Mouse (Mus musculus) brain, embryonic 18.5 days (tissue): ENCODE measurements around the gene Hexim1.

ENCODE experiments used
- DNase-seq: peaks from one replicate; pipeline ENCODE4 v3.0.0-alpha.2; 2012; ENCODE audit warnings: low read depth, low spot score

Gene Hexim1

DNA sequence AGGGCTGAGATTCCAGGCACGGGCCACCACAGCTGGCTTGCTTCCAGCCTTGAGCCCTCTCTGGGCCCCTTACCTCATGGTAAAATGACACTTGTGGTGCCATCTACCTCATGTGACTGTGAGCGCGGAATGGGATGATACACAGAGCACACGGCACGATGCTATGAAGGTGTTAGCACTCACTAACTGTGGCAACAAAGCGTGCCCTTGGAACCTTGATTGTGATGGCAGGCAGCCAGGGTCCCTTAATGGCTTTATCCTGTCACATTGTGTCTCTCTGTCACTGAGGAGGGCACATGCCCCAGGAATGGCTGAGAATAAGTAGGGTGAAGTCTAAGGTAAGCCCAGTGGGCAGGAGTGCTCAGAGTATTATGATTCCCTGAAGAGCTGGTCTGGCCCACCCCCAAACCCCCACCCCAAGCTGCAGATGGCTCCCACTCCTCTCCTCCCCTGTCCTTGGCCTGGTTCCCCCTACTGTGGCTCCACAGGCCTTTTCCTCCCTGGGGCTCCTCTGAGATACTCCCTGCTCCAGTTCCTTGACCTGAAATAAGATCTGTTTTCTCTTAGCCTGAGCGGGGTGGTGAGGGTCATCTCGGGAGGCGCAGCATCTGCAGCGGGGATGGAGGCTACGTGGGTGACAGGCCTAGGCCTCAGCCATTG lies 17.4 kb upstream of the Hexim1 start:
- DNase-seq, result no peak

DNA sequence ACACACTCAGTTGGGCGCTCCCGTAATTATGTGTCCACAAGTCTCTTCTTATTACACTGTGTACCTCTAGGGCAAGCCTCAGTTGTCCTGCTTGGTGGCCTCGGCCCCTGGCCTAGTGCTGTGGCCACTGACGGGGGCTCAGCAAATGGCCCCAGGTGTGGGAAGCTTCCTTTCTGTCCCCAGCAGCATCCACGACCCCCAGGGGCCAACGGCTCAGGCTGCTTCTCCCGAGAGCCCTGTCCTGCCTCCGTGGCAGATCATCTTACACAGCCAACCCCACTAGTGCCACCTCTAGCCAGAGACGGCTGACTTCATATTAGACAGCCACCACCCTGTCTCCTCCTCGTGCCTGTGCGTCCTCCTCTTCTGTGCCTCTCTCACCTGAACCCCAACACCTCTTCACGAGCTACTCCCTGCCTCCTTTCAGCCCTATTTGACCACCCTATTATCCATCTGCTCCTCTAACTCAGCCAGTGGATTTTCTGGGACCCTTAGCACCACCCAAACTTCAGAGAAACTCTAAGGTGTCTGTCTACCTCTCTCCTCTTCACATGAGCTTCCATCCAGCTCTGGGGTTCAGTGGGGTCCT lies 16.6 kb upstream of the Hexim1 start:
- no peak for DNase-seq

DNA sequence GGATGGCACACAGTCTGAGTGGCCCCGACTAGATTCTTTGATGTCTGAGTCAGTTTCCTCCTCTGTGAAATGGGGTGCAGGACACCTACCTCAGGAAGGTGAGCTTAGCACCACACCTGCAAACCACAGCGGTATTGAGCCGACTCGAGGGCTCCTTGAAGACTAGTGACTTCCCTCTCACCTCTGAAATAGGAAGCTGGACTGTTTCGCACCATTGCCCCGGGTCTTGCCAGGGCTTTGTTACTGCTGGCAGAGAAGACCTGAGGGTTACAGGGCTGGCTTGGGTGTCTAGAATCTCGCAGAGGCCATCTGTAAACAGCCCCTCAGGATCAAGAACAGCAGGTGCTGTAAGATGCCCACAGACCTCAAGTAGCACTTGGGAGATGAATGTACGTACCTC lies 15.7 kb upstream of the Hexim1 start:
- DNase-seq, result no peak

DNA sequence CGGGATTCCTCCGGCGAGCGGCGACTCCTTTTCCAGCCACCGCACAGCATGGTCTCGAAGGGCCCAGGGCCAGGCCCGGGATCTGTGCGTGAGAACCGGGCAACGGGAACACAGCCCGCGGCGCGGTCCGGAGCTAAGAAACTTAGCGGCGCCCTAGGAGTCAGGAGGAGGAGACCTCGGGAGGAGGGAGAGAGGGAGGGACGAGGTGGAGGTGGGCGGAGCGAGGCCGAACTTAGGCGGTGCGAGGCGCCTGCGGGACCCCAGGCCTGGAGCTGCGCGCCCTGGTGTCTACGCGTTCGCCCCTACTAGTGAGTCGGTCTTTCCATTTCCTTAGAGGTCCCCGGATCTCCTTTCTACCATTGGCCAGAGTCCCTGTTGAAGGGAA lies 14.6 kb upstream of the Hexim1 start, which contains the start of the genes Plcd3 and Acbd4:
Gene Plcd3 (minus strand): TSS at position 178 of the 385 bp plus-strand sequence.
Gene Acbd4 (plus strand): TSS at position 202 of the 385 bp plus-strand sequence.
- no peak for DNase-seq

DNA sequence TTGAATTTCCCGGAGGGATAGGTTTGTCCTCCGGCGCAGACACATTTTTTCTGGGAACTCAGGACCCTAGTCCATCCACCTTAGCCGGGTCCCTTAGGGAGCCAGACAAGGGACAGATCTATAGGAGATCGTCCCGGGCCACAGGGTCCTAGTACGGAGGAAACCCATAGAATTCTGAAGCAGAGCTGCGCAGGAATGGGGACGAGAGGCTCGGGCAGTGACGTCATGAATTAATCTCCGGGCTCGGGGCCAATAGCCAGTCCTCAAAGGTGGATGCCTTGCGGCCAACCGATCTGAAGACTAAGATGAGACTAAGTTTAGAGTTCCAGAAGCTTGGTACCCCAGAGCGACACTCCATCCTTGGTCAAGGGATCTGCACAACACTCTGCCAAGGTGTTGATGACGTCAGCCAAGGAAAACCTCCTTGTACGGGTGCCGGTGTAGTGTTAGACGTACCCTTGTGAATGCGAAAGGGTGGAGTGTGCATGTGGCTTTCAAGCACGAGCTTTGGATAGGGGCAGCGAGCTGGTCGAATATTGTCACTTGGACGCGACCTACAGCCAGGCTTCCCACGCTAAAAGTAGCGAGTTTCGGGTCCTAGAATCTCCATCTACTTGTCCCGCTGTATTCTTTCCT lies 14.0 kb upstream of the Hexim1 start:
- no peak for DNase-seq

DNA sequence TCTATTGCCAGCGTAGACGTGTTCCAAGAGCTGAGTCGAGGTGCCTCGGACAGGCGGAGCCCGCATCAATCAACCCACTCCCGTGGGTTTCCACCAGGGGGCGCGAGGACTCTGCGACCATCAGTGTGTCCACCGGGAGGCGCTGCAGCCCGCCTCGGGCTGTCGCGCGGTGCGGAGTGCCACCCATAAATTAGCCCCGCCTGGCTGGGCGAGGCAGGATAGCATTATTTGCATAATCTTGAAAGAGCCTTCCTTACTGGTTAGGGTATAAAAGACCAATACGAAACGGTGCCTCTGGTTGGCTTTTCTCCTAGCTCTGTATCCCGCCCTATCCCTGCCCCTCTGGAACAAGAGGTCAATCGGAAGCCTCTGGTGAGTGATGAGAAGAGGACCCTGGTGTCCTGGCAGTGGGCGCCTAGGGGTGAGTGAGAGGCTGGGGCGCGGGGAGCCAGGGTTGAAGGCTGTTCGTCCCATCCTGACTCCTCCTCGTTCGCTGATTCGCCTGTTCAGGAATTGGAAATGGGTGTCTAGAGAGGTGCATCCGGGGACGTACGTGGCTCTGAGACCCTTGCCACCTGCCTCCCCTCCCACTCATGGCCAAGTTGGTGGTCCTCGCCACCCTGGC lies 13.2 kb upstream of the Hexim1 start:
- DNase-seq, result peak; percentile 77

DNA sequence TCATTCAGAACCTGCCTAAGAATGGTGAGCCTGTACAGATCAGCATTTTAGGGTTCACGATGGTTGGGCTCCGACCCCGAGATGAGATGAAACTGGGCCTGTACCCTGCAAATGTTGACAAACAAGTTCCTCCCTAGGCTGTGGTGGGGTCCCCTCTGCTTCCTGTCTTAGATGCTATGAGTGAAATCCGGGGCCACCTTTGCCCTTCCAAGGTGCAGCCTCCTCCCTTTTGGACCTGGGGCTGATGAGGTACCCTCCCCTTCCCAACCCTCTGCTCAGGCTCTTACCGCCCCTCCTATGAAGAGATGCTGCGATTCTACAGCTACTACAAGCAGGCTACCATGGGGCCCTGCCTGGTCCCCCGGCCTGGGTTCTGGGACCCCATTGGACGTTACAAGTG lies 12.4 kb upstream of the Hexim1 start:
- DNase-seq, result no peak

DNA sequence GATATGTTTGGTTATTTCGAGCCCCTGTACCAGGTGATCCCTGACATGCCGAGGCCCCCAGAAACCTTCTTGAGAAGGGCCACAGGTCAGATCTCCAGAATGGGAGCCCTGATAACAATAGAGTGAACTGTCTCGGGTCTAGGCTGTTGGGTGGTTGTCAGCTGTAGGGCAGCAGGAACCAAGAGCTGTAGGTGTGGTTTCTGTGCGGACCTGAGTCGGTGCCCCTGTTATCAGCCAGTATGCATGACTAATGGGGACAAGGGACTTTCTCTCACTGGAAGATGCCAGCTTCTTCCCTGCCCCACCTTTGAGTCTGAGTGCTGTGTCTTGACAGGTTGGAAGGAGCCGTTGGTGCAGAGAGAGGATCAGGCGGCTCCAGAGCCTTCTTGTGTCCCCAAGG lies 11.6 kb upstream of the Hexim1 start:
- DNase-seq, result no peak

DNA sequence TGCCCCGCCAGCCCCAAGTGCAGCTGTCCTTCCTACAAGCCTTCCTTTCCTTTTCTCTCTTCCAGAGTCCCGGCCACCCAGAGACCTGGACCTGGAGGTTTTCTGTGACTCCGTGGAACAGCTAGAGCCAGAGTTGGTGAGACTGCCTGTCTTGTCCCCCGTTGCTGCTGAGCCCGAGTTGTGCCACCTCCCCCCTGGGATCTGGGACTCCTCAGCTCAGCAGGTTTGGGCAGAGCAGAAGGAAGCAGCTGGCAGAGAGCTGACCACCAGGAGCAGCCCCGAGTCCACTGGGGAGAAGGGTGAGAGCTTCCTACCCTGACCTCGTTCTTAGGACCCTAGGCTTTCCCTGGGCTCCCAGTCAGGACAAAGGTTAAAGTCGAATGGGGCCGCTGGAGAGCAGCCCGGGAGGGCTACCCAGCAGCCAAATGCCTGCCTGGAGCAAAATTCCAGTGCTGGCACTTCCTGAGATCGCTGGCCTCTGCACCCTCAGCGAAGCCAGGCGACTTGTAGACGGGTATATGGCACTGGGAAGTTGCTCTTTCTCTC lies 10.8 kb upstream of the Hexim1 start:
- DNase-seq, result no peak

DNA sequence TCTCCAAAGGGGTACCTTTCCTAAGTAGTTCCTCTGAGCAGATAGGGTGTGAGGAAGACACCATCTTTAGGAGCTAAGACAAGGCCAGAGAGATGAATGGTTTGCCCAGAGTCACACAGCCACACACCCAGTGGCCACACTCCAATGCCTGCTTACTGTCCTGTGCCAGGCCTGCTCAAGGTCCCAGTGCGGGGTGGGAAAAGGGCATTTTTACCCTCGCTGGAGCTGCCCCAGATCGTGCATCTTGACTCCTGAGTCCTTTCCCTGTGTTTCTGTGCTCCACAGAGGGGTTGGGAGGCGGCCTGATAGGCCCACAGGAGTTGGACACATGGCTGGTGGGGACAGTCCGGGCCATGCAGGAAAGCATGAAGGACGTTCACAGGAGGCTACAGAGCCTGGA lies 10.2 kb upstream of the Hexim1 start:
- DNase-seq, result no peak

DNA sequence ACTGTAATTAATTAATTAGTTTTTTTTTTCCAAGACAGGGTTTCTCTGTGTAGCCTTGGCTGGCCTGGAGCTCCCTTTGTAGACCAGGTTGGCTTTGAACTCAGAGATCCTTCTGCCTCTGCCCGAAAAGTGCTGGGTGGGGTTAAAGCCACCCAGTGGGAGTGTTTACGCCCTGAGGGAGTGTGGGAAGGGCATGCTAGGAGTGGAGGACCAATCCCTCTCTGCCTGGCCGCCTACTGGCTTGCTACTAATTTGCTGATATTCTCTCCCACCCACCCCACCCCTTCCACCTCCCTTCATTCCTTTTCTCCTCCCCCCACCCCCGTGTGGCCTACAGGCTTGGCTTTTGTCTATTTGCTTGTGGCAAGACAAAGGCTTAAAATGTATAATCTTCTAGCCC lies 9.6 kb upstream of the Hexim1 start:
- no peak for DNase-seq

DNA sequence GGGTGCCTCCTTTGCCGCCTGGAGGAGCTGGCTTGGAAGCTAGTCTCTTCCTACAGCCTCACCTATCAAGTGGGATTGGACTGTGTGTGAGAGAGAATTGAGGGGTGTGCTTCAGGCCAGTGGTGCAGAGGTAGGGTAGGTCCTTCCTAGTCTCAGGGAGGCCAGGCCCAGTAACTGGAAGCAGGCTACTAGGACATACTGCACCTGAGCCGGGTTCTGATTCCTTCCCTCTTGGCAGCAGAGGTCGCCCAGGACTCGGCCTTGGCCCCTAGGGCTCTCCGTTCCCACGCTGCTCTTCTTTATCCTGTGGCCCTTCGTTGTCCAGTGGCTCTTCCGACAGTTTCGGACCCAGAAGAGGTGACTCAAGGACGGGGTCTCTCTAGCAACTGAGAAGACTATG lies 4.7 kb upstream of the Hexim1 start:
- DNase-seq, result no peak

DNA sequence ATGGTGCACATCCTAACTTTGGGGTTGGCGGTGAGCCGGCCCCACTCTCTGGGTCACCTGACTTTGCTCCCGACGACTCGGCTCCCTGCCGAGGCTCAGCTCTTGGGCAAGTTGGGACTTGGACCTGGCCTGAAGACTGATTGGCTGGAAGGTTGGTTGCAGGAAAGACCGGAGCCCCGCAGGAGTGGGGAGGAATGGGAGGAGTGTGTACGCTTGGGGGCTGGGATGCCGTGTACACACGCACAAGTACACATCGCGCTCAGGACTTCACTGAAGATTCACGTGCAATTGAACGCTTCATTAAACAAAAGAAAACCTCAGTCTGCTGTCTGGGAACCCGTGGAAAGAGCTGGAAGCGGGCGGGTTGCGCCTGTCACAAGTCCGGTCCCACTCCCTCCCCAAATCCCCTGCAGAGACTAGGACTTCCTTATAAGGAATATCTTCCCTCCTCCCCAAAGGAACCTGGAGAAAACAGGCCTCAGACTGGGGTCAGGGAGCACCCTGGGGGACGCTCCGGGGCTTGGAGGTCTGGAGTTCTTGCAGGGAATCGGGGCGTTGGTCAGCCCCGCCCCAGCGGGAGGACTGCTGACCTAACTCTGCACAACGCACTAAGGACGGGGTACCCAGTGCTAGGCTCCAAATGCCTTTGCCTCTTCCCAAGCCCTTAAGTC lies 4.0 kb upstream of the Hexim1 start:
- DNase-seq, result no peak

DNA sequence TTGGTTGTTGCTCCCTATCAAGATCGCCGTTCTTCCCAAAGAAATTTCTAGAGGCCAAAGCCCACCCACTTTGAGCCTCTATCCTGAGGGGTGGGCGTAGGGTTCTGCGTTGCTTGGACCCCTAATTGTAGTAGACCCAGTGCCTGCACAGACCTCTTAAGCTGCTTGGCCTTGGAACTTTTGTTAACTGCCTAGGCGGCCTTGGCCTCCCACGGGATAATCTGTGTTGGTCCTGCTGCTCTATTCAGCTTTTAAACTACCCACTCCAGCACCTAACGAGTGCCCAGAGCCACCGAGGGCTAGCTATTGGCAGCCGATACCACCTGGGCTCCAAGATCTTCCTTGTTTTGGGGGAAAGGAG lies 3.5 kb upstream of the Hexim1 start:
- no peak for DNase-seq

DNA sequence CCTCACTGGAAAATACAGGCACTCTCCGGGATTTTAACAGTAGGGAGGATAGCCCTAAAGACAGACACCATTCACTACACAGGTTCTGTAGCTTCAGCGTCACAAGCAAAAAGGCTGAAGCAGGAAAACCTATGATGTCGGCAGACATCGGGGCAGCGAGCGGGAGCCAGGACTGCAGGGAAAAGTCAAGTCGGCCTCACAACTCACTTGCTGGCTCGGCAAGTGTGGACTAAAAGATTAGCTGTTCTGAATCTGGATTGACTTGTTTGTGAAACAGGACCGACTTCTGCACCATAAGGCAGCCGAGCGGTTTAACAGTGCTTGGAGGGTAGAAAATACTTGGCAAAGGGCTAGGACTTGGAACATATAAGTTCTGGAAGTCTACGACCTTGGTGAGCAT lies 3.0 kb upstream of the Hexim1 start:
- no peak for DNase-seq

DNA sequence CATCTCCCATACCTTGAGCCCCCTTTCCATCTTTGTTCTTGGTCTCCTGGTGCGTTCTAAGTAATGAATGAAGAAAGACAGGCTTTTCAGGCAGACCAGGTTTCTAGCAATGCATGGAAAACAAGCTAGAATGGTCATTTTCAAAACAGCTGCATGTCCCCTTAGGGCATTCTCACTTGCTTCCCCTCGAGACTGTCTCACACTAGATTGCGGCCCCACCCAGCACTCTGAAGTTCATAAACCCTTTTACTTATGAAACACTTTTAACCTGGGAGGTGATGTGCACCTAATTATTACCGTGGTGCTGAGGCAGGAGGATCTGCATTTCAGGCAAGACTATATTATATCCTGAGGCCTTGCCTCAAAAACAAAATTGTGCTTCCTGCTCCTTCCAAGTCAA lies 2.3 kb upstream of the Hexim1 start:
- no peak for DNase-seq

DNA sequence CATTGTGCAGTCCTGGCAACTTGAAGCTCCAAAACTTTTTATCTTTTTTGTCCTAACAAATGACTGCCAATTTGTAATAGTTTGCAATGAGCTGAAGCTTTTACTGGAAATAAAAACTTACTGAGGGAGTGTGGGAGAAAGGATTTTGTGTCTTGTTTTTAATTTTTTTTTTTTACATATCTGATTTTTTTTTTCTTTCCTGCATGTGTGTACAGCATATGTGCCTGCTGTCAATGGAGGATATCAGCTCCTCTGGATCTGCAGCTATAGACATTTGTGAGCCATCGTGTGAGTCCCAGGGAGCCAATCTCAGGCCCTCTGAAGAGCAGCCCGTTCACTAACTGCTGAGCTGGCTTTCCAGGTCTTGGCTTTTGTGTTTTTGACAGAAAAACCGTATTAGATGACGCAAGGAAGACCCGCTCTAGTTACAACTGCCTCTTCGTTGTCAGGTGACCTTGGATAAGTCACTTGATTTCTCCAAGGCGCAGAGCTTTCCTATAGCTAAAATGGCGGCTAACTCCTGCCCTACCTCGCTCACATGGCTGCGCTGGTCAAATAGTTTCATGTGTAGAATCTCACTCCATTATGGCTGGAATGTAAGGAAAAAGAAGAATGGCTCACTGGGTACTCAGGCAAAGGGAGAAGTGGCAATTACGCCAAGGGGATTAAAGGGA lies 1.6 kb upstream of the Hexim1 start:
- DNase-seq, result no peak

DNA sequence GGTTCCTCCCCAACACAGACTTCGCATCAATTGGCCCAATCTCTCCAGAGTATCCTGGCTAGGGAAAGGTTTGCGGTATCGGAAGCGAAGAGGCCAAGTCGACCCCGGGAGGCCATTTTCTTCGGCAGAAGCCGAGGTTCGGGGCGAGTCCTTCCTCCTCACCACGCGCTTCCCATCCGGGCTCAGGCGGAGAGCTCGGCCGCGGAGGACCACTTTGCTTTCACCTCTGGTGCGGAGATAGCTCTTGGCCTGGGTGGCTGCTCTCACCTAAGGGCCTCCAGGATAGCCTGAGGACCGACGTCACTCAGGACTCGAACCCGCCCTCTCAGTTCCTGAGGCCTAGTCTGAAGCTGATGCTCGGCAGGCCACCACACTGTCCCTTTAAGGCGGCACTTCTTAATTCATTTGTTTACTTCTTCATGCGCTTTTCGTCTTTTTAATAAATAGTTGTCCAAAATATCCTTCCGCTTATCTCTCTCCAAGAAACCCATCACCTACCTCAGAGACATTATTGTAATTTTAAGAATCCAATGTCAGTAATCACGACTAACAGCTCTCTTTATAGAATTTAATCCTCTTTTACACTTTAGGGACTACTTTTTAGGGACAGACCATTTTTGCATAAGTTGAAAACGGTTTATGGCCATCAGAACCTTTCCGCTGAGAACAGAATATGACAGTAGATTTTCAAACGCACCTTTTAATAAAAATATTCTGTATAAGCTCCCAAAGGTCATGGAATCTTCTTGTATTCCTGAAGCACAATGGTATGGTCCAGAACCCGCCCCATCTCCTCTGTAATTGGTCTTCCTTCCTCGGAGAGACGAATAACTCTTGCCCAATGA lies 646 bp upstream of the Hexim1 start:
- DNase-seq, result peak; percentile 84

DNA sequence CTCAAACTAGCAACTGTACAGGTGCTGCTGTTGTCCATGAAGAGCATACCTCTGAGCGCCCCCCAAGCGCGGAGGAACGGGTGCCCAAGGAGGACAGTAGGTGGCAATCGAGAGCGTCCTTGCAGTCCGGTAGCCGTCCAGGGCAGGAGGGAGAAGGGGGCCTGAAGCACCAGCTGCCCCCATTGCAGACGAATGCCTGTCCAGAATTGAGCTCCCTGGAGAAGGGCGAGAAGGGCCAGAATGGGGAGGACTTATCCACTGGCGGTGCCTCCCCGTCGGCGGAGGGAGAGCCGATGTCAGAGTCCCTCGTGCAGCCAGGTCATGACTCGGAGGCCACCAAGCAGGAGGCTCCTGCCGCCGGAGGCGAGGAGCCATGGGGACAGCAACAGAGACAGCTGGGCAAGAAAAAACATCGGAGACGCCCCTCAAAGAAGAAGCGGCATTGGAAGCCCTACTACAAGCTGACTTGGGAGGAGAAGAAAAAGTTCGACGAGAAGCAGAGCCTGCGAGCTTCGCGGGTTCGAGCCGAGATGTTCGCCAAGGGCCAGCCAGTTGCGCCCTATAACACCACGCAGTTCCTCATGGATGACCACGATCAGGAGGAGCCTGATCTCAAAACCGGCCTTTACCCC lies 1.0 kb downstream of the Hexim1 start:
- no peak for DNase-seq

DNA sequence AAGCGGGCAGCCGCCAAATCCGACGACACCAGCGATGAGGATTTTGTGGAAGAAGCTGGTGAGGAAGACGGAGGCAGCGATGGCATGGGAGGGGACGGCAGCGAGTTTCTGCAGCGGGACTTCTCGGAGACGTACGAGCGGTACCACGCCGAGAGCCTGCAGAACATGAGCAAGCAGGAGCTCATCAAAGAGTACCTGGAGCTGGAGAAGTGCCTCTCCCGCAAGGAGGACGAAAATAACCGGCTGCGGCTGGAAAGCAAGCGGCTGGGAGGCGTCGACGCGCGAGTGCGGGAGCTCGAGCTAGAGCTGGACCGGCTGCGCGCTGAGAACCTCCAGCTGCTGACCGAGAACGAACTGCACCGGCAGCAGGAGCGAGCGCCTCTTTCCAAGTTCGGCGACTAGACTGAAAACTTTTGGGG lies 1.6 kb downstream of the Hexim1 start:
- DNase-seq, result no peak
